Mouse (Mus musculus): ENCODE data around the gene Tacc2.
A peak's percentile ranks its signal among the peaks of the same experiment; 100 is the strongest.

- peak; percentile 74 for TF ChIP-seq POLR2A (IDR thresholded peaks at IDR 0.05; ENCODE audit: extremely low read depth, insufficient read depth, low read length)
- TF ChIP-seq CTCF (IDR thresholded peaks at IDR 0.05; ENCODE audit: extremely low read depth, insufficient read depth, low read length): peak; percentile 30
Measured at GRCm38 (mm10) chr7:130692392-130692942, 115.2 kb downstream of the Tacc2 start.

All from cortical plate, adult 2 months (tissue).